Mouse (Mus musculus) megakaryocyte-erythroid progenitor cell, adult 5-6 weeks (primary cell): ENCODE results near the gene Usp4. TPM values are rescaled to one million over a fixed set of nuclear protein-coding genes. Genes with fewer than 3 reads are reported as not detected.
"Not testable (repeated sequence)": the region's sequence is repeated elsewhere in the genome, so short reads cannot be mapped to it uniquely, and the experiment has no call there.

ENCODE experiments used
- ATAC-seq: replicated peaks from 2 replicates; pipeline ENCODE4 v1.8.0; 2016; ENCODE audit warnings: mild to moderate bottlenecking, inconsistent platforms; ENCODE audit not compliant: severe bottlenecking, poor library complexity, low FRiP score, low TSS enrichment
- total RNA-seq, 2 experiments: library from RNA; stranded (forward) in 1 of 2; stranded (reverse) in 1 of 2; fragments of 200-1000, 215-1000 nt in 1 of 2; fragments of >200 nt in 1 of 2; fragmentation: Nextera tagmentation in 1 of 2; gene quantifications; 2 replicates each; pipeline ENCODE4 v1.2.3; 2014 to 2017

Usp4 gene
- total RNA-seq (2014; fragmentation: Nextera tagmentation) = 131 and 136 TPM in 2 replicates
- 62.4 and 84.2 TPM in 2 replicates for total RNA-seq (2017)

DNA sequence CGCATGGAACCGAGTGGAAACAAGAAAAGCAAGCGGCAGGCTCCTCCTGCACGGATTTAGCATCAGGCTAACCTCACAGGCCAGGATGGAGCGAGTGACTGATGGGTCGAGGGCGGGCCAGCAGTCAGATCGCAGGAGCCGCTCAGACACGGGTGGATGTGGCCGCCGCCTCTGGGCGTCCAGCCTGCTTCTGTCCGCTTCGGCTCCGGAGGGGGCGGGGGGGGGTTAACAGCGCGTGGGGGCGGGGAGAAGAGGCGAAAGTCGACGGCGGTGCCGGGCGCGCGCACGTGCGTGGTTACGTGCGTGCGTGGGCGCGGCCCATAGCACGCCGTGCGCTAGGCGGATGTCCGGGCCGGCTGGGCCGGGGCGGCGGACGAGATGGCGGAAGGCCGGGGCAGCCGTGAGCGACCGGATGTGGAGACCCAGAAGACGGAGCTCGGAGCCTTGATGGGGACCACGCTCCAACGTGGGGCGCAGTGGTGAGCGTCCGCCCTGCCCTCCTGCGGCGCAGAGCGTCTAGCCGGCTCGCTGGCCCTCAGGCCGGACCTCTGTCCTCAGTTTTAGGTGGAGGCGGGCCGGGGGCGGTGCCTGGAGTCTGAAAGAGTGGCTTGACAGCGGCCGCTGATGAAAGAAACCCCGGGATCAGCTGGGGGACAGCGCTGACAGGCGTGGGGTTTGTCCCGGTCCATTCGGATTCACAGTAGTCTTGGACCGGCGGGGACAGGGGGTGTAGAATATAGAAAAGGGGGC, at the start of gene Usp4:
Usp4 (plus strand) TSS at position 314 of the 750 bp plus-strand sequence.
- ATAC-seq = peak; percentile 59

DNA sequence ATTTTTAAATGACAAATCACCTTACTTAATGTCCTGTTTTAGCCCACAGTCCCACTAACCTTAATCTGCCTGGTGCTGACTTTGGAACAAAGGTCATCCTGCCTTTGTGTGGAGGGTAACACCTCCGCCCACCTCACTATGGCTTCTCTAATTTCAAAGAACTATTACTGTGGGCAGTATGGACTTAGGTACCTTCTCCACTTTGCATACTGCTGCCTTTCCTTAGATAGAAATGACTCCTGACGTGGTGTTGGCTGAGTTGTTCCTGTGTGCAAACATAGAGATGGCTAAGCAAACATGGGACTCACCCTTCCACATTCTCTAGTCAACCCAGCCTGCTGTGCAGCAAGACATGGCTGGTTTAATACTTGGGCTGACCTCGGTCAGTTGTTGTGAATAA, 45.8 kb upstream of the Usp4 start:
- ATAC-seq = no peak

DNA sequence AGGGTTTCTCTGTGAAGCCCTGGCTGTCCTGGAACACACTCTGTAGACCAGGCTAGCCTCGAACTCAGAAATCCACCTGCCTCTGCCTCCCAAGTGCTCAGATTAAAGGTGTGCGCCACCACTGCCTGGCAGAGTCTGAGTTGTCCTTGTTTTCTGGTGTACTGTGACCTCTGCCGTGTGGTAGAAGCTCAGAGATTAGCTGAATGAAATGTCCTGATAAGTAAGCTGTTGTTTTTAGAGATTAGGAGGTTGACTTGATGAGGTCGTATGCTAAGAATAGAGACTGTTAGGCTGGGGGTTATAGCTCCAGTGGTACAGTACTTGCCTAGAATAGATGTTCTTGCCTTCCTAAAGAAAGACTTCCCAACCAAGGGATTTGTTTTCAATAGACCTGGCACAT, 42.9 kb upstream of the Usp4 start:
- peak; percentile 31; the same call in 1 of the 2 replicates for ATAC-seq

DNA sequence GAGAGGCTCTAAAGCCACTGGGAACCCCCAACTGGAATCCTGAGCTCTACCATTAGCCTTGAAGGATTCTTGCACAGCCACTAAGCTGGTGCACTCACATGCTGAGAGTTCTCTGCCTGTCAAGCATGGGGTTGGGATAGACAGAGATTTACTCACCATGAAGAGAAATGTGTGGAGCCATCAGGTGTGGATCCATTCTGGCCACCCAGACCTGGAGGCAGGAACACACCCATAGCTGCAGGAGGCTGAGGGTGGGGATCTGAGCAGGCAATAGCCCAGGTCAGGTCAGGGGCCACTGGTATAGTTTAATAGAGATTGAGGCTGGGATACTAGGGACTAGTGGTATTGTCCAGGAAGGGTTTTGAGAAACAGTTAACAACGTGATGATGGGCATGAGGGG, 42.5 kb upstream of the Usp4 start:
- 0 out of 2 replicates have a peak, but pooled peaks have one; percentile 1 for ATAC-seq

GRCm38 (mm10) chr9:108305629-108306520, 41.8 kb upstream of the Usp4 start, which contains the start of the genes Rhoa and Tcta:
Gene Rhoa, plus strand, starts transcription at chr9:108306129.
Gene Tcta, minus strand, starts transcription at chr9:108306160.
- ATAC-seq = peak; percentile 92

GRCm38 (mm10) chr9:108306571-108306980, 41.1 kb upstream of the Usp4 start:
- peak; percentile 45 for ATAC-seq

GRCm38 (mm10) chr9:108307021-108307807, 40.4 kb upstream of the Usp4 start:
- no peak for ATAC-seq

- no peak for ATAC-seq
Measured at GRCm38 (mm10) chr9:108308141-108308540, 39.5 kb upstream of the Usp4 start.

GRCm38 (mm10) chr9:108317572-108317971, 30.1 kb upstream of the Usp4 start:
- ATAC-seq = 0 out of 2 replicates have a peak, but pooled peaks have one; percentile 37

DNA sequence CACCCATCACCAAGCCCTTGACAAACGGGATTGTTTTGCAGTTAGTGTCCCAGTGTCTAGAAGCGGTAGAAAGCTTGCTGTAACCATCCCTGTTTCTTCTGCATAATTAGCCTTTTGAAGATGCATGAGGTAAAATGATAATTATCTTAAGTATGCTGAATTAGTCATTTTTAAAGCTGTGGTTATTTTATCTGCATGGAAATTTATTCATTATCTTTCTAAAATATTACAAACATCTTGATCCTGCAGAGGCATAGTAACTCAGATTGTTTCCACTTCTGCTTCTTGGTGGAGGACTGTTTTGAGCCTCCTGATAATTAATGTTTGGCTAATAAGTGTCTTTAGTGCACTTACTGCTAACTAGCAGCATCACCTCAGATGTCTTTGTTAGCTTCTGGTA, 29.2 kb upstream of the Usp4 start:
- ATAC-seq = no peak

DNA sequence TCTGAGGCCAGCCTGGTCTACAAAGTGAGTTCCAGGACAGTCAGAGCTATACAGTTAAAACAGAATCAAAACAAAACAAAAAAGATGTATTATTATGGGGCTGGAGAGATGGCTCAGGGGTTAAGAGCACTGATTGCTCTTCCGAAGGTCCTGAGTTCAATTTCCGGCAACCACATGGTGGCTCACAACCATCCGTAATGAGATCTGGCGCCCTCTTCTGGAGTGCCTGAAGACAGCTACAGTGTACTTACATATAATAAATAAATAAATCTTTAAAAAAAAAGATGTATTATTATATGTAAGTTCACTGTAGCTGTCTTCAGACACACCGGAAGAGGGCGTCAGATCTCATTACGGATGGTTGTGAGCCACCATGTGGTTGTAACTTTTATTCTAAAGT, 25.6 kb upstream of the Usp4 start:
- ATAC-seq = not testable (repeated sequence)

DNA sequence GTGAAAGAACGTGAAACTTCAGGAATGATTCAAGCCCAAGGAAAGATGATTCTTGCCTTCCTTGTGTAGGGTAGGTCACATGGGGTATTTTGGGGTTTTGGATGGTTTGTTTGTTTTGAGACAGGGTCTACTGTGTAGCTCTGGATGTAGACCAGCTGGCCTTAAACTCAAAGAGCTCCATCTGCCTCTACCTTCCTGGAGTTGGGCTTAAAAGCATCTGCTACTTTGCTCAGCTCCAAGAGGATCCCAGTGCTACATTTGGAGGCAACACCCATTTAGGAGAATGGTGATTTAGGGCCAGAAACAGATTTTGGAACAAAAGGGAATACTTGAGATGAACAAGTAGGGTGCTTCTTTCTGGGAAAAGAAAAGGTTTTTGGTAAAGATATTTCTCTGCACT, 22.9 kb upstream of the Usp4 start:
- ATAC-seq = no peak

GRCm38 (mm10) chr9:108325811-108326210, 21.8 kb upstream of the Usp4 start:
- no peak for ATAC-seq

DNA sequence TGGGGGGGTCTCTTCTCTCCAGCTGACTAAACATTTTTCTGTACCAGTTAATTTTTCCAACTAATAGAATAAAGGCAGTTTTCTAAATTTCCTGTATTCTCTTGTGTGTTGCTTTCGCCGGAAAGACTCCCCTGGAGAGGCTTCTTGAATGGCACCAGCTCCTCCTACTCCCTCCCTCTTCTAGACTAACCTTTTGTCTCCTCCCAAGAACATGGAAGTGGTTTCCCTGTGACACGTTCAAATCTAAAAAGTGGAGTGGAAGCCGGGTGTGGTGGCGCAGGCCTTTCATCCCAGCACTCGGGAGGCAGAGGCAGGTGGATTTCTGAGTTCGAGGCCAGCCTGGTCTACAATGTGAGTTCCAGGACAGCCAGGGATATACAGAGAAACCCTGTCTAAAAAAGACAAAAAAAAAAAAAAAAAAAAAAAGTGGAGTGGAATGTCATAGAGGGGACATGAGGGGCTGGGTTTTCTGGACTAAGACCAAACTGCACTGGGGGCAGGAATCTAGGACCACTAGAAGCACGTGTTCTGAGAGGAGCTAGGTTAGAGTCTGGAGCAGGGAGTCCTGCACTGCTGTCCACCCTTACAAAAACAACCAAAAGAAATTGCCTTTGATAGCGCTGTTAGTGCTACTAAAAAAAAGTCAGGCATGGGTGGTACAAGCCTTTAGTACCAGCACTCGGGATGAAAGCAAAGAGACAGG, 9.7 kb upstream of the Usp4 start:
- ATAC-seq = no peak

GRCm38 (mm10) chr9:108338551-108338885, 9.1 kb upstream of the Usp4 start:
- no peak for ATAC-seq

GRCm38 (mm10) chr9:108338886-108339781, 8.5 kb upstream of the Usp4 start, which contains the start of gene Gpx1:
Gene Gpx1, plus strand, starts transcription at chr9:108338903.
- peak; percentile 80 for ATAC-seq

- no peak for ATAC-seq
Measured at GRCm38 (mm10) chr9:108339886-108340257, 7.8 kb upstream of the Usp4 start.
